ENCODE assay signal across 23 mouse cellular contexts in genomic region chr2:109704053-109704452, GRCm38 (mm10). TPM values are rescaled to one million over a fixed set of nuclear protein-coding genes. Genes with fewer than 3 reads are reported as not detected.
DNase-seq lines count a peak whose midpoint lies in the region; ATAC-seq lines count a peak whose summit lies in the region.
"Had no signal": no experiment of that assay in that cellular context is flagged by ENCODE, and none has a peak within 500 bp of the region (broad histone marks: within the 10 kb centered on the region; RNA-seq: fewer than 3 reads in every experiment).

No protein-coding gene starts in this region.

- DNase-seq in limb, embryonic 11.5 days (ENCODE audit: low spot score), result no peak
- DNase-seq in limb, embryonic 10.5 days (ENCODE audit: low spot score), result no peak
- DNase-seq in forelimb bud, embryonic 11.5 days (ENCODE audit: low read depth, low spot score), result peak; percentile 50
- no peak for DNase-seq in natural killer cell, adult 2 months (ENCODE audit: low spot score in 2 of 2)
- DNase-seq: adrenal gland, adult 2 months; adrenal gland, postnatal 10 days; adrenal gland, postnatal 25 days; B cell, adult 2 months; cerebellum, adult 11-12 months; cerebellum, adult 2 months; cerebellum, adult 9-10 months; cerebellum, postnatal 10 days; cerebellum, postnatal 25 days had no signal

- no peaks in the 10 kb centered on the region for H3K9me3 ChIP-seq in limb, embryonic 11.5 days (ENCODE audit: control insufficient read depth, low read length)
- H3K9me3 ChIP-seq in limb, embryonic 10.5 days (replicated peaks), result no peaks in the 10 kb centered on the region
- H3K9me3 ChIP-seq in limb, embryonic 13.5 days, result no peaks in the 10 kb centered on the region
- H3K9me3 ChIP-seq: embryonic facial prominence, embryonic 10.5 days; embryonic facial prominence, embryonic 12.5 days; forebrain, embryonic 10.5 days; forebrain, embryonic 12.5 days had no signal

- WGBS in limb, embryonic 11.5 days, result 71% methylated on average over 5 of the region's 5 CpGs
- WGBS in limb, embryonic 10.5 days, result 88% methylated on average over 5 of the region's 5 CpGs
- 43% methylated on average over 5 of the region's 5 CpGs for WGBS in limb, embryonic 13.5 days

- no peak overlapping the region for H3K4me2 ChIP-seq in limb, embryonic 11.5 days (ENCODE audit: low read depth, severe bottlenecking)
- H3K4me2 ChIP-seq in limb, embryonic 13.5 days (replicated peaks), result no peak overlapping the region
- H3K4me2 ChIP-seq: embryonic facial prominence, embryonic 12.5 days; forebrain, embryonic 12.5 days had no signal

- H3K9ac ChIP-seq in limb, embryonic 11.5 days (ENCODE audit: low read length), result no peak overlapping the region
- H3K9ac ChIP-seq in limb, embryonic 13.5 days, result no peak overlapping the region
- H3K9ac ChIP-seq: embryonic facial prominence, embryonic 12.5 days; forebrain, embryonic 12.5 days had no signal

- H3K27ac ChIP-seq in limb, embryonic 11.5 days (replicated peaks; ENCODE audit: low read depth, low read length), result no peak overlapping the region
- no peak overlapping the region for H3K27ac ChIP-seq in limb, embryonic 10.5 days
- no peak overlapping the region for H3K27ac ChIP-seq in limb, embryonic 13.5 days
- H3K27ac ChIP-seq: embryonic facial prominence, embryonic 10.5 days; embryonic facial prominence, embryonic 12.5 days; forebrain, embryonic 10.5 days; forebrain, embryonic 12.5 days had no signal

- H3K36me3 ChIP-seq in limb, embryonic 11.5 days (ENCODE audit: control insufficient read depth, insufficient read depth, low read length), result no peaks in the 10 kb centered on the region
- no peaks in the 10 kb centered on the region for H3K36me3 ChIP-seq in limb, embryonic 10.5 days
- no peaks in the 10 kb centered on the region for H3K36me3 ChIP-seq in limb, embryonic 13.5 days
- H3K36me3 ChIP-seq: embryonic facial prominence, embryonic 10.5 days; embryonic facial prominence, embryonic 12.5 days; forebrain, embryonic 10.5 days; forebrain, embryonic 12.5 days had no signal

- peak; percentile 27; the same call in 1 of the 2 replicates for ATAC-seq in limb, embryonic 11.5 days (ENCODE audit: insufficient number of reproducible peaks, low FRiP score, low TSS enrichment, low read depth)
- ATAC-seq in limb, embryonic 13.5 days (ENCODE audit: low FRiP score, low read depth), result peak; percentile 36; the same call in 1 of the 2 replicates
- no peak for ATAC-seq in cerebellum, adult (ENCODE audit: insufficient number of reproducible peaks, low FRiP score, low TSS enrichment)
- ATAC-seq: CD4-positive, CD25-positive, alpha-beta regulatory T cell, adult 4 months; forebrain, embryonic 14.5 days; forebrain, embryonic 16.5 days had no signal

- no peaks in the 10 kb centered on the region for H3K4me1 ChIP-seq in limb, embryonic 11.5 days (ENCODE audit: control insufficient read depth, insufficient read depth, low read length)
- H3K4me1 ChIP-seq in limb, embryonic 10.5 days, result peaks cover 15% of the 10 kb centered on the region
- H3K4me1 ChIP-seq in limb, embryonic 13.5 days, result no peaks in the 10 kb centered on the region
- H3K4me1 ChIP-seq: embryonic facial prominence, embryonic 10.5 days; embryonic facial prominence, embryonic 12.5 days; forebrain, embryonic 10.5 days; forebrain, embryonic 12.5 days had no signal

- no peaks in the 10 kb centered on the region for H3K27me3 ChIP-seq in limb, embryonic 11.5 days (ENCODE audit: control insufficient read depth, insufficient read depth, low read length)
- H3K27me3 ChIP-seq in limb, embryonic 10.5 days (ENCODE audit: low read depth, poor library complexity, severe bottlenecking), result no peaks in the 10 kb centered on the region
- no peaks in the 10 kb centered on the region for H3K27me3 ChIP-seq in limb, embryonic 13.5 days
- H3K27me3 ChIP-seq: embryonic facial prominence, embryonic 12.5 days had no signal

- no peak overlapping the region for H3K4me3 ChIP-seq in limb, embryonic 11.5 days (ENCODE audit: low read depth, low read length)
- no peak overlapping the region for H3K4me3 ChIP-seq in limb, embryonic 10.5 days
- no peak overlapping the region for H3K4me3 ChIP-seq in limb, embryonic 13.5 days
- H3K4me3 ChIP-seq: embryonic facial prominence, embryonic 10.5 days; embryonic facial prominence, embryonic 12.5 days; erythroblast, embryonic 14.5 days; forebrain, embryonic 10.5 days; forebrain, embryonic 12.5 days had no signal

RNA-seq across cellular contexts. Expression of gene Bdnf, which starts 29.6 kb away (rescaled TPM):
- polyA plus RNA-seq in limb, embryonic 11.5 days (2014; fragmentation: Nextera tagmentation; extraction: Ambion mirVana), result 5.9 and 6.8 TPM in 2 replicates
- polyA plus RNA-seq in limb, embryonic 10.5 days (2016; fragmentation: Nextera tagmentation; extraction: Ambion mirVana), result 2.4 and 5.3 TPM in 2 replicates
- polyA plus RNA-seq in limb, embryonic 13.5 days (2015; fragmentation: Nextera tagmentation; extraction: Ambion mirVana), result 3.2 and 3.4 TPM in 2 replicates
- polyA plus RNA-seq: CD4-positive, CD25-positive, alpha-beta regulatory T cell, adult 4 months; erythroblast, embryonic 14.5 days had no signal
